Mouse (Mus musculus) liver, postnatal 0 days (tissue): Measurements from ENCODE around the gene Gm28047.

Experiments
- CTCF ChIP-seq: sonication (generic); IDR thresholded peaks from 2 replicates; pipeline ENCODE4 v1.5.1; 2016; ENCODE audit warnings: antibody characterized with exemption, low read depth
- EP300 ChIP-seq: IDR thresholded peaks from 2 replicates; pipeline ENCODE4 v1.6.1; 2016; ENCODE audit warnings: antibody characterized with exemption, low read depth, mild to moderate bottlenecking

DNA sequence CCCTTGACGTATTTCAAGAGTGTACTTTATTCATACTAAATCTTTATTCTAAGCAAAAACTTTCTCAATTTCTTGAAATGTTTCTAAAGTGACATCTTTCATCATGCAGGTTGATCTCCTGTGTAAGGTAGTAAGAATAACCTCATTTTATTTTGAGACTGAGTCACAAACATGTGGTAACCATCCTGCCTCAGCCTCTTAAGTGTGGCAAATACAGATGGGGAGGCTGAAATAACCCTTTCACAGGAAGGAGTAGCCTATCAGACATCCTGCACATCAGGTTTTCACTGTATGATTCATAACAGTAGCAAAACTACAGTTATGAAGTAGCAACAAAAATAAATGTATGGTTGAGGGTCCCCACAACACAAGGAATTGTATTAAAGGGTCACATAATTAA, 69.3 kb downstream of the Gm28047 start:
- TF ChIP-seq CTCF (no peak), EP300 (no peak)
